8 mouse cellular contexts compared by ENCODE assay signal in the genomic region with DNA sequence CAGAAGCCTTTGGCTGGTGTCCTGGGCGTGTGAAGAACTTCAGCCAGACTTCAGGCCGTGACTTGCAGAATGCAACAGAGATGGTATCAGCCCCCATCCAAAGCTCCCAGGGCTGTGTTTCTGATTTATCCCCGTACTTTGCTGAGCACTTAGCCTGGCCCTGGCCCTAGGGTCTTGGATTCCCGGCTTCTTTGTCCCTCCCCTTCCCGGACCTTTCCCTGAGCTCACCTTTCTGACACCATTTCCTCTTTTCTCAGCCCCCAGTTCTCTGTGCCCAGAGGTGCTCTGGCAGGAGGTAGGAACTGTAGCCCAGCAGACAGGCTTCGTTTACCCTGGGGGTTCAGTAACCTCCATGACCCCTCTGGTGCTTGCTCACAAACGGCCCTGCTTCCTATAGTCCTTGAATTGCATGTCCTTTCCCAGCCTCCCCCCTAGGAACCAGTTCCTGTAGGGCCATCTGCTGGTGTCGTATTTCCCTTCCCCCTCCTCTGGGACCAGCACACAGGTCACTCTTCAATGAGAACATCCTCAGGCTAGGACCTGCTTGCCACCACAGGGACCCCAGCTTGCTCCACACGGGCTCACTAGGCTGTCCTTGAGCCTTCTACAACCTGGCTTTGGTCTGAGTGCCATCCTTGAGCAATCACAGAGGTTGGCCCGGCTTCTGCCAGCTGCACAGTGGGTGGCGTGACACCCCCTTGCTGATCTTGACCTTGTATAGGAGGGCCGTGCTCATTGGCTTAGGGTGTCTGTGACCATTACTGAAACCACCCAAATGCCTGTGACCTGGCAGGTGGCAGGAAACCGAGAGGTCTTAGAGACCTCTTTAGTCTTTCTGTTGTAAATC. TPM values are rescaled to one million over a fixed set of nuclear protein-coding genes. Genes with fewer than 3 reads are reported as not detected.
DNase-seq lines count a peak whose midpoint lies in the region; TF ChIP-seq lines count a peak whose summit lies in the region.

No protein-coding gene starts in this region.

- no peaks in the 10 kb centered on the region for H3K27me3 ChIP-seq in CH12.LX (replicated peaks)

- peak; percentile 62 for TF ChIP-seq POLR2A in CH12.LX (IDR thresholded peaks at IDR 0.05; ENCODE audit: low read depth, low read length)

- no peak for TF ChIP-seq CTCF in CH12.LX (conservative IDR thresholded peaks at IDR 0.05 in 1 of 2, IDR thresholded peaks at IDR 0.05 in 1 of 2; ENCODE audit: low read depth in 2 of 2, low read length in 2 of 2)

- peak overlapping the region; percentile 56 to 61 (median 59) for H3K4me3 ChIP-seq in CH12.LX (replicated peaks in 1 of 3; ENCODE audit: low read depth in 2 of 3, low read length in 2 of 3, poor library complexity in 1 of 3)

- TF ChIP-seq EP300 in CH12.LX (IDR thresholded peaks at IDR 0.05; ENCODE audit: low read length) = no peak

- H3K36me3 ChIP-seq in CH12.LX (replicated peaks in 1 of 2; ENCODE audit: control insufficient read depth in 1 of 2, insufficient read depth in 1 of 2, low read length in 1 of 2) = peaks cover 21 to 33% of the 10 kb centered on the region in 2 experiments

- no peaks in the 10 kb centered on the region for H3K9me3 ChIP-seq in CH12.LX (replicated peaks; ENCODE audit: low read length)

- peak overlapping the region; percentile 96 for H3K27ac ChIP-seq in CH12.LX (ENCODE audit: insufficient read depth, low read depth)

- H3K79me2 ChIP-seq in CH12.LX (replicated peaks; ENCODE audit: control insufficient read depth, extremely low read depth, insufficient read depth, poor library complexity, severe bottlenecking) = peaks cover 16% of the 10 kb centered on the region

- peak overlapping the region; percentile 89 for H3K9ac ChIP-seq in CH12.LX (ENCODE audit: insufficient read depth, low read depth)

- in situ Hi-C loops in CH12.LX (cut with MboI; ENCODE audit: low pct_ligation_motif_present, low pct_unique_long_range_greater_than_20kb, low sequenced_read_pairs) = loop anchor here (5.0 kb wide), 1 partner anchor 57 kb away; no protein-coding TSS in a partner anchor

- H3K4me2 ChIP-seq in CH12.LX (ENCODE audit: insufficient read depth, low read depth, poor library complexity, severe bottlenecking) = peak overlapping the region; percentile 59

- H3K4me1 ChIP-seq in CH12.LX (ENCODE audit: control insufficient read depth in 1 of 2, insufficient read depth in 2 of 2) = peaks cover 2 to 40% of the 10 kb centered on the region in 2 experiments; a peak in 3 of 4 replicates

- DNase-seq in 3134 (ENCODE audit: extremely low read depth, insufficient read length, low spot score) (peak; percentile 81), CH12.LX (ENCODE audit: extremely low read depth) (peak; percentile 75)
- peak; percentile 60 for DNase-seq in cerebellum, adult 8-10 months
- peak; percentile 70 for DNase-seq in gastrocnemius, postnatal 25 days
- DNase-seq in kidney, adult 9 months = peak; percentile 65
- peak; percentile 53 to 66 for DNase-seq in lung, postnatal 4 days
- peak; percentile 63 for DNase-seq in yolk sac, embryonic 10.5 days (ENCODE audit: low spot score)
- no peak for DNase-seq in thymus, postnatal 10 days (ENCODE audit: low spot score in 2 of 2)

- TF ChIP-seq RAD21 in CH12.LX (IDR thresholded peaks at IDR 0.05; ENCODE audit: low read depth, low read length) = no peak

- dilution Hi-C loops in CH12.LX (cut with MboI; ENCODE audit: extremely low pct_ligation_motif_present, extremely low pct_unique_long_range_greater_than_20kb, low sequenced_read_pairs) = no loop called here

TF ChIP-seq in CH12.LX, 34 proteins besides CTCF, POLR2A, EP300 and RAD21:
- TF ChIP-seq MAX (IDR thresholded peaks at IDR 0.05; ENCODE audit: low read length) (0 out of 2 replicates have a peak, but pooled peaks have one; percentile 8), TCF12 (IDR thresholded peaks at IDR 0.05; ENCODE audit: low read depth, low read length) (peak; percentile 73; the same call in 1 of the 2 replicates), IRF4 (IDR thresholded peaks at IDR 0.05; ENCODE audit: low read depth, low read length) (0 out of 2 replicates have a peak, but pooled peaks have one; percentile 28), GABPA (IDR thresholded peaks at IDR 0.05; ENCODE audit: insufficient replicate concordance, low read depth, low read length) (no peak), SMC3 (IDR thresholded peaks at IDR 0.05; ENCODE audit: low read depth, low read length) (0 out of 2 replicates have a peak, but pooled peaks have one; percentile 16), ZKSCAN1 (IDR thresholded peaks at IDR 0.05; ENCODE audit: borderline replicate concordance, low read depth, low read length) (no peak), MAFK (IDR thresholded peaks at IDR 0.05; ENCODE audit: insufficient replicate concordance, low read length) (0 out of 2 replicates have a peak, but pooled peaks have one; percentile 9), TBP (conservative IDR thresholded peaks at IDR 0.05; ENCODE audit: low read depth, low read length) (0 out of 2 replicates have a peak, but pooled peaks have one; percentile 37), CHD1 (IDR thresholded peaks at IDR 0.05; ENCODE audit: low read depth, low read length) (peak; percentile 44; the same call in 1 of the 2 replicates), NELFE (IDR thresholded peaks at IDR 0.05; ENCODE audit: low read depth, low read length) (no peak; the same call in 1 of the 2 replicates), MEF2A (IDR thresholded peaks at IDR 0.05; ENCODE audit: borderline replicate concordance, low read depth, low read length) (peak; percentile 49; the same call in 1 of the 2 replicates), KAT2A (IDR thresholded peaks at IDR 0.05; ENCODE audit: insufficient replicate concordance, low read length) (no peak), POLR2AphosphoS2 (IDR thresholded peaks at IDR 0.05; ENCODE audit: low read depth, low read length) (peak; percentile 72; the same call in 1 of the 2 replicates), MYC (IDR thresholded peaks at IDR 0.05; ENCODE audit: low read depth, low read length) (0 out of 2 replicates have a peak, but pooled peaks have one; percentile 12), BHLHE40 (IDR thresholded peaks at IDR 0.05; ENCODE audit: low read depth, low read length) (peak; percentile 75), RCOR1 (conservative IDR thresholded peaks at IDR 0.05; ENCODE audit: low read depth, low read length) (peak; percentile 73; the same call in 1 of the 2 replicates), MAZ (IDR thresholded peaks at IDR 0.05; ENCODE audit: low read depth, low read length) (peak; percentile 52), USF1 (IDR thresholded peaks at IDR 0.05; ENCODE audit: low read depth, low read length) (no peak), MXI1 (IDR thresholded peaks at IDR 0.05; ENCODE audit: low read depth, low read length) (peak; percentile 52), HCFC1 (IDR thresholded peaks at IDR 0.05; ENCODE audit: low read depth, low read length) (0 out of 2 replicates have a peak, but pooled peaks have one; percentile 19), UBTF (IDR thresholded peaks at IDR 0.05; ENCODE audit: low read depth, low read length) (peak; percentile 67; the same call in 1 of the 2 replicates), ZMIZ1 (IDR thresholded peaks at IDR 0.05; ENCODE audit: low read depth, low read length) (peak; percentile 79)

RNA-seq across cellular contexts. Expression of gene Frmd8, which starts 26.0 kb away (rescaled TPM):
- total RNA-seq in CH12.LX (2012; rRNA removed) (29.0 and 30.7 TPM in 2 replicates), CH12.LX (2014; rRNA removed) (13.5 and 15.5 TPM in 2 replicates)
- 25.2 and 25.4 TPM in 2 replicates for polyA plus RNA-seq in CH12.LX (2012; ENCODE audit: insufficient read length, low read depth)
- total RNA-seq in gastrocnemius, postnatal 25 days (2021) = 1 to 10 TPM; 3.7 to 6.4 TPM

RNA-seq across cellular contexts. Expression of gene Slc25a45, which starts 28.6 kb away (rescaled TPM):
- total RNA-seq in CH12.LX (2012; rRNA removed) (20.6 and 23.1 TPM in 2 replicates), CH12.LX (2014; rRNA removed) (27.6 and 33.0 TPM in 2 replicates)
- polyA plus RNA-seq in CH12.LX (2012; ENCODE audit: insufficient read length, low read depth) = 20.8 and 22.7 TPM in 2 replicates
- 1 to 10 TPM in 1 of 2 experiments, under 1 TPM in 1; 0.59 to 1.3 TPM for total RNA-seq in gastrocnemius, postnatal 25 days (2021)

RNA-seq across cellular contexts. Expression of gene Tigd3, which starts 44.9 kb away (rescaled TPM):
- total RNA-seq in CH12.LX (2012; rRNA removed) (1.6 and 2.1 TPM in 2 replicates), CH12.LX (2014; rRNA removed) (0.62 and 0.67 TPM in 2 replicates)
- polyA plus RNA-seq in CH12.LX (2012; ENCODE audit: insufficient read length, low read depth) = 1.2 and 1.4 TPM in 2 replicates
- total RNA-seq in gastrocnemius, postnatal 25 days (2021) = under 1 TPM; 0.15 to 0.35 TPM

Comparison
In these comparisons a context has a peak if more than half of its experiments do, and no peak if none do; other contexts are left out.
1. DNase-seq: peak in 3134 (single experiment), CH12.LX (single experiment), cerebellum, adult 8-10 months (single experiment), gastrocnemius, postnatal 25 days (single experiment), kidney, adult 9 months (single experiment), lung, postnatal 4 days (2 of 2) and yolk sac, embryonic 10.5 days (single experiment); none in thymus, postnatal 10 days (0 of 2).
2. RNA of gene Slc25a45, which starts 28.6 kb away (total RNA-seq): 20.6 to 33.0 TPM in CH12.LX; 0.59 to 1.3 TPM in gastrocnemius, postnatal 25 days; every median in the first group is over 4 times any median in the second.